ENCODE assay signal across 20 mouse cellular contexts in genomic region chr12:73042903-73043302, GRCm38 (mm10). TPM values are rescaled to one million over a fixed set of nuclear protein-coding genes. Genes with fewer than 3 reads are reported as not detected.
A peak's percentile ranks its signal among the peaks of the same experiment; 100 is the strongest.
DNase-seq lines count a peak whose midpoint lies in the region; ATAC-seq and TF ChIP-seq lines count a peak whose summit lies in the region.
"Had no signal": no experiment of that assay in that cellular context is flagged by ENCODE, and none has a peak within 500 bp of the region (broad histone marks: within the 10 kb centered on the region; RNA-seq: fewer than 3 reads in every experiment).

No protein-coding gene starts in this region.

- H3K4me1 ChIP-seq in midbrain, embryonic 10.5 days = peaks cover 50% of the 10 kb centered on the region
- H3K4me1 ChIP-seq in midbrain, postnatal 0 days (ENCODE audit: insufficient read depth, low read length) = no peaks in the 10 kb centered on the region
- peaks cover 87% of the 10 kb centered on the region for H3K4me1 ChIP-seq in embryonic facial prominence, embryonic 10.5 days
- H3K4me1 ChIP-seq in embryonic facial prominence, embryonic 14.5 days (ENCODE audit: control insufficient read depth, insufficient read depth, low read length) = peaks cover 17% of the 10 kb centered on the region
- peaks cover 49% of the 10 kb centered on the region for H3K4me1 ChIP-seq in limb, embryonic 12.5 days (replicated peaks)

- no peaks in the 10 kb centered on the region for H3K9me3 ChIP-seq in midbrain, embryonic 10.5 days (replicated peaks)
- H3K9me3 ChIP-seq in midbrain, postnatal 0 days (ENCODE audit: low read length) = no peaks in the 10 kb centered on the region
- no peaks in the 10 kb centered on the region for H3K9me3 ChIP-seq in embryonic facial prominence, embryonic 10.5 days
- no peaks in the 10 kb centered on the region for H3K9me3 ChIP-seq in embryonic facial prominence, embryonic 14.5 days (ENCODE audit: control insufficient read depth, low read length)
- no peaks in the 10 kb centered on the region for H3K9me3 ChIP-seq in limb, embryonic 12.5 days
- H3K9me3 ChIP-seq: liver, embryonic 15.5 days; stomach, embryonic 15.5 days had no signal

- ATAC-seq in midbrain, postnatal 0 days (ENCODE audit: low FRiP score) = no peak
- ATAC-seq in embryonic facial prominence, embryonic 14.5 days (ENCODE audit: low read depth) = no peak
- no peak for ATAC-seq in limb, embryonic 12.5 days (ENCODE audit: insufficient number of reproducible peaks, insufficient read depth, low FRiP score, low TSS enrichment, low read depth)
- no peak for ATAC-seq in monocyte, adult 5-6 weeks (replicated peaks; ENCODE audit: insufficient number of reproducible peaks, low FRiP score, low TSS enrichment, poor library complexity, severe bottlenecking)
- ATAC-seq: forebrain, embryonic 16.5 days; intestine, postnatal 0 days had no signal

- H3K4me2 ChIP-seq in midbrain, postnatal 0 days (ENCODE audit: low read depth, low read length, poor library complexity, severe bottlenecking) = no peak overlapping the region
- peak overlapping the region; percentile 70 for H3K4me2 ChIP-seq in embryonic facial prominence, embryonic 14.5 days (ENCODE audit: low read depth, low read length)
- peak overlapping the region; percentile 75 for H3K4me2 ChIP-seq in limb, embryonic 12.5 days
- H3K4me2 ChIP-seq: liver, embryonic 15.5 days; stomach, embryonic 15.5 days had no signal

- H3K4me3 ChIP-seq in midbrain, embryonic 10.5 days = peak overlapping the region; percentile 50; the same call in 1 of the 2 replicates
- H3K4me3 ChIP-seq in midbrain, postnatal 0 days (ENCODE audit: low read depth, low read length) = no peak overlapping the region
- peak overlapping the region; percentile 82 for H3K4me3 ChIP-seq in embryonic facial prominence, embryonic 10.5 days
- peak overlapping the region; percentile 86 for H3K4me3 ChIP-seq in embryonic facial prominence, embryonic 14.5 days (ENCODE audit: low read depth, low read length)
- H3K4me3 ChIP-seq in limb, embryonic 12.5 days (replicated peaks) = peak overlapping the region; percentile 80
- H3K4me3 ChIP-seq: liver, embryonic 15.5 days; stomach, embryonic 15.5 days had no signal

- no peak for DNase-seq in midbrain, embryonic 10.5 days (ENCODE audit: low spot score)
- no peak for DNase-seq in midbrain, postnatal 0 days (ENCODE audit: low spot score)
- DNase-seq in embryonic facial prominence, embryonic 10.5 days (ENCODE audit: low spot score) = no peak
- DNase-seq in embryonic facial prominence, embryonic 14.5 days (ENCODE audit: low spot score) = no peak
- no peak for DNase-seq in urinary bladder, postnatal 4 days (ENCODE audit: low spot score in 2 of 2)
- DNase-seq in frontal cortex, postnatal 10 days (ENCODE audit: low spot score in 2 of 2) = no peak
- DNase-seq: adrenal gland, postnatal 10 days; cerebellum, adult 9-11 months; layer of hippocampus, adult 9-11 months; lung, postnatal 10 days; right cerebral cortex, adult 18-20 months; spleen, adult 18-20 months; thymus, postnatal 25 days had no signal

- H3K36me3 ChIP-seq in midbrain, embryonic 10.5 days = no peaks in the 10 kb centered on the region
- H3K36me3 ChIP-seq in midbrain, postnatal 0 days (ENCODE audit: insufficient read depth, low read length) = no peaks in the 10 kb centered on the region
- H3K36me3 ChIP-seq in embryonic facial prominence, embryonic 10.5 days (replicated peaks) = peaks cover 40% of the 10 kb centered on the region
- peaks cover 28% of the 10 kb centered on the region; the same call in 1 of the 2 replicates for H3K36me3 ChIP-seq in embryonic facial prominence, embryonic 14.5 days (ENCODE audit: control insufficient read depth, insufficient read depth, low read length)
- peaks cover 10% of the 10 kb centered on the region; the same call in 1 of the 2 replicates for H3K36me3 ChIP-seq in limb, embryonic 12.5 days
- H3K36me3 ChIP-seq: liver, embryonic 15.5 days; stomach, embryonic 15.5 days had no signal

- no peak overlapping the region for H3K27ac ChIP-seq in midbrain, embryonic 10.5 days (replicated peaks)
- H3K27ac ChIP-seq in midbrain, postnatal 0 days (ENCODE audit: low read depth, low read length) = no peak overlapping the region
- H3K27ac ChIP-seq in embryonic facial prominence, embryonic 10.5 days (replicated peaks) = peak overlapping the region; percentile 95
- peak overlapping the region; percentile 89; the same call in 1 of the 2 replicates for H3K27ac ChIP-seq in embryonic facial prominence, embryonic 14.5 days (replicated peaks; ENCODE audit: low read depth, low read length)
- H3K27ac ChIP-seq in limb, embryonic 12.5 days = peak overlapping the region; percentile 64; the same call in 1 of the 2 replicates
- H3K27ac ChIP-seq: liver, embryonic 15.5 days; stomach, embryonic 15.5 days had no signal

- TF ChIP-seq CTCF in midbrain, postnatal 0 days (IDR thresholded peaks at IDR 0.05) = no peak

- 1% methylated on average over 2 of the region's 2 CpGs for WGBS in midbrain, embryonic 10.5 days
- 4% methylated on average over 2 of the region's 2 CpGs for WGBS in midbrain, postnatal 0 days
- WGBS in embryonic facial prominence, embryonic 10.5 days = 3% methylated on average over 2 of the region's 2 CpGs
- WGBS in embryonic facial prominence, embryonic 14.5 days = 18% methylated on average over 2 of the region's 2 CpGs
- 0% methylated on average over 2 of the region's 2 CpGs for WGBS in limb, embryonic 12.5 days

- H3K27me3 ChIP-seq in midbrain, embryonic 10.5 days (ENCODE audit: low read depth, poor library complexity, severe bottlenecking) = peaks cover 100% of the 10 kb centered on the region
- H3K27me3 ChIP-seq in midbrain, postnatal 0 days (ENCODE audit: insufficient read depth, low read length) = peaks cover 80% of the 10 kb centered on the region
- peaks cover 100% of the 10 kb centered on the region for H3K27me3 ChIP-seq in embryonic facial prominence, embryonic 10.5 days (replicated peaks; ENCODE audit: low read depth, poor library complexity, severe bottlenecking)
- H3K27me3 ChIP-seq in embryonic facial prominence, embryonic 14.5 days (replicated peaks; ENCODE audit: control insufficient read depth, insufficient read depth, low read length) = peaks cover 53% of the 10 kb centered on the region
- peaks cover 83% of the 10 kb centered on the region for H3K27me3 ChIP-seq in limb, embryonic 12.5 days

- H3K9ac ChIP-seq in midbrain, postnatal 0 days (replicated peaks; ENCODE audit: low read length, poor library complexity, severe bottlenecking) = no peak overlapping the region
- H3K9ac ChIP-seq in embryonic facial prominence, embryonic 14.5 days (ENCODE audit: low read depth, low read length) = peak overlapping the region; percentile 97
- peak overlapping the region; percentile 92 for H3K9ac ChIP-seq in limb, embryonic 12.5 days (replicated peaks)
- H3K9ac ChIP-seq: liver, embryonic 15.5 days; stomach, embryonic 15.5 days had no signal

RNA-seq across cellular contexts. Expression of gene Six1, which starts 10.8 kb away (rescaled TPM):
- 8.3 and 8.5 TPM in 2 replicates for polyA plus RNA-seq in midbrain, embryonic 10.5 days (2016; fragmentation: Nextera tagmentation; extraction: Ambion mirVana)
- 0.44 and 1.3 TPM in 2 replicates for total RNA-seq in midbrain, postnatal 0 days (2014; rRNA removed)
- polyA plus RNA-seq in midbrain, postnatal 0 days (2015; fragmentation: Nextera tagmentation; extraction: Ambion mirVana) = 0.55 and 0.68 TPM in 2 replicates
- 38.4 and 45.4 TPM in 2 replicates for polyA plus RNA-seq in embryonic facial prominence, embryonic 10.5 days (2016; fragmentation: Nextera tagmentation; extraction: Ambion mirVana)
- polyA plus RNA-seq in embryonic facial prominence, embryonic 14.5 days (2014; fragmentation: Nextera tagmentation; extraction: Ambion mirVana) = 46.5 and 53.9 TPM in 2 replicates
- 60.3 and 72.1 TPM in 2 replicates for polyA plus RNA-seq in limb, embryonic 12.5 days (2016; fragmentation: Nextera tagmentation; extraction: Ambion mirVana)
- 0.11 TPM in 1 of 3 replicates, not detected in the others for total RNA-seq in monocyte, adult 5-6 weeks (2017)
- total RNA-seq: neutrophil, adult 5-6 weeks had no signal
- polyA plus RNA-seq: intestine, postnatal 0 days had no signal

Comparison
In these comparisons a context has a peak if more than half of its experiments do, and no peak if none do; other contexts are left out.
1. H3K27ac ChIP-seq: peak in embryonic facial prominence, embryonic 10.5 days (single experiment), embryonic facial prominence, embryonic 14.5 days (single experiment) and limb, embryonic 12.5 days (single experiment); none in midbrain, embryonic 10.5 days (single experiment) and midbrain, postnatal 0 days (single experiment).